Mouse (Mus musculus): ENCODE measurements around the gene Ccdc54.
A peak's percentile ranks its signal among the peaks of the same experiment; 100 is the strongest.

The Ccdc54 gene

GRCm38 (mm10) chr16:50591054-50591453 is at the start of gene Ccdc54:
TSS of gene Ccdc54 (minus strand) at chr16:50591154.
- no peak for DNase-seq

GRCm38 (mm10) chr16:50632585-50632984 is 41.6 kb upstream of the Ccdc54 start:
- no peak for DNase-seq

GRCm38 (mm10) chr16:50615569-50615968 is 24.6 kb upstream of the Ccdc54 start:
- no peak for DNase-seq

GRCm38 (mm10) chr16:50612944-50613343 is 22.0 kb upstream of the Ccdc54 start:
- no peak for DNase-seq

DNA sequence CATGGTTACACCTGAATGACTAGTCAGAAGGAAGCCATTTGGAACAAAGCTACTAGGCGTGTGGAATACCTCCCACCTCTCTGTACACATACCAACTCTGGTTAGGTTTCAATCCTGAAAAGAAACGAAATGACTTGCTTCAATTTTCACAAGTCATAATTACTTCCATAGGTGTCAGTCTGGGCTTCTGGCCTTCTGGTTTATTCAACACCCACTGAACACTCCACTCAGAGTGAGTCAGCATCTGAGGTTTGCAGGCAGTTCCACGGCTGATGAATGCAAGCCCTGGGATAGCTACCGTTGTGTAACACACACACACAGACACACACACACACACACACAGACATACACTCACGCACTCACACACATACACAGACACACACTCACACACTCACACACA is 19.6 kb upstream of the Ccdc54 start:
- DNase-seq = no peak

GRCm38 (mm10) chr16:50607776-50608562 is 17.0 kb upstream of the Ccdc54 start:
- DNase-seq = no peak

- no peak for DNase-seq
These were observed 13.9 kb upstream of the Ccdc54 start for GRCm38 (mm10) chr16:50604826-50605225.

DNA sequence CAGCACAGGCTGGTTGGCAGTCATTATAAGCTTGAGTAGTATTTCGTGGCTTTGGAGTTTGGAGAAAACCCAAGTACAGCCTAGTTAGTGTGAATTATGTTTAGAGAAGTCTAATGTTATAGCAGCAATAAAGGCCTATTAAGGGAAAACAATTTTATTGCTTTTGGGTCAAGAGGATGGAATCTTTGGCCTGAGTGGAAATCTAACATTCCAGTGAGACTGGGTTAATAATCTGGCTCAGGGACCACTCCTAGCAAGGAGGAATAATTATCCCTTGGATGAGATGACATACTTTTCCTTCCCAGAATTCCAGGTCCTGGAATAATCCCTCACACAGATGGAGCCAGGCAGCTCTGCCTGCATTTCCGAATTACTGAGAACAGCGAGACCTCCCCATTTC is 11.0 kb upstream of the Ccdc54 start:
- no peak for DNase-seq

DNA sequence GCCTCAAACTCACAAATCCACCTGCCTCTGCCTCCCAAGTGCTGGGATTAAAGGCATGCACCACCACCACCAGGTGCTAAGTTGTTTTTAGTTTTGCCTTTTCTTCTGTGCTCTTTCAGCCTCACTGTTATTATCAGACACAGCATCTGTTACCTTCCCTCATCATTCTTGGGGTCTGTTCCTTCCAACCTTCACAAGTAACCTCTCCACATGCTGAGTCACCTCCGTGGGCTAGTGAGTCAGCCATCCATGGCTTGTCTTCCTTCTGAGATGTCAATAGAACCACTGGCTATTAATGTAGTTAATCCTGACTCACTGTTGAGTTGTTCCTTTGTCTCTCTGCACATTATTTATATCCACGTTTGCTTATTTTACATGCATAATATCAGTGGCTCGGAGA is 9.7 kb upstream of the Ccdc54 start:
- DNase-seq = no peak

- DNase-seq = no peak
These were observed 5.7 kb upstream of the Ccdc54 start for GRCm38 (mm10) chr16:50596679-50597078.

- DNase-seq = no peak
These were observed 5.2 kb upstream of the Ccdc54 start for GRCm38 (mm10) chr16:50596171-50596570.

DNA sequence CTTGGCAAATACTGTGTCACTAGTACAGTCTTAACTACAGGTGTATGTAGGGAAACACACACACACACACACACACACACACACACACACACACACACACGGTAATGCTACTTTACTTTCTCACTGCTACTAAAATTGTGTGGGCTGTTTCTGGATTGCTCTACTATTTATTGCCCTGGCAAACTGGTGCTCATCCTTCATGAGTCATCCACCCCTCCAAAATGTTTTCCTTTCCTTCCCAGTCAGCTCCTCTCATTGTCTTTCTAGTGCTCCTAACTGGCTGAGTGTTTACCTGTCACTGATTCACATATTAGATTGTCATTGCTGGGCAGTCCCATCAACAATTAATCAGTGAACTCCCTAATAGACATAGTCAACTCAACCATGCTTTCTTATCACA is 3.9 kb upstream of the Ccdc54 start:
- no peak for DNase-seq

GRCm38 (mm10) chr16:50593361-50593760 is 2.4 kb upstream of the Ccdc54 start:
- DNase-seq = no peak

DNA sequence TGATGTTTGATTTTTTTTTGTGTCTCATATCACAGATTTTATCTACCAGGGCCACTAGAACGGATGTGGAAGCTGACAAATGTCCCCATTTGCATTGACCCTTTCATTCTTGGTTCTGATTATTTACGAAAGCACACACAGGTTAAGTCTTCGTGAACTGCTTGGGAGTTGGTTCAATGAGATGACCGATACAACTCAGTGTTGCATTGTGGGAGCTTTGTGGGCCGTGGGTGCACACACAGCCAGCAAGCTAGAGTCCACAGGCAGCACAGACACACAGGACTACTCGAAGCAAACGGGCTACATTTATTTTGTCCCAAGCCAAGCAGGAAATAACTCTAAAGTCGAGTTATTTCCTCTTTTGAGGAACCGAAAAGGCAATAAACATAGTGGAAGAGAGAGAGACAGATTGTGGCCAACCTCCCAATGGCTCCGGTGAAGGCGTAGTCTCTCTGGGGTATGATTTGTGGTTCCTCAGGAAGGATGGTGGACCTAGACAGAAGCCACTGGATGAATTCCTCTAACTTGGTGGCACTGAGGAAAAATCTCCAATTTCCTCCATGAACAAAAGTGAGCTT is 1.3 kb downstream of the Ccdc54 start:
- no peak for DNase-seq

- no peak for DNase-seq
These were observed 2.8 kb downstream of the Ccdc54 start for GRCm38 (mm10) chr16:50588191-50588590.

DNA sequence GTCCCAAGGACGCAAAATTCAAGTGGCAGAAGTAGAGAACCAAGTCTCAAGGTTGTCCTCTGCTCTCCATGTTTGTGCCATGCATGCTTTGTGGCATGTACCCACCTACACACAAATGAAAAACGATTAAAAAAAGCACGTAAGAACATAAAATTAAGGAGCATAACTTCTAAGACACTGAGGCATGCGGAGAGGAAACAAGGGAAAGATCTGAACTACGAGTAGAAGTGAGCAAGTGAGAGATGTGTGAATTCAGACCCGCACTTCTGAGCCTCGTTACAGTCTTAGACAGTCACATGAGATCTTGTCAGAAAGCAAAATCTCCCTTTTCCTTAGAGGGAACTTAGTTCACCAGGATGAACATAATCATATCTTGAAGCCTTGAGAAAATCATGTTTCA is 3.8 kb downstream of the Ccdc54 start:
- no peak for DNase-seq

GRCm38 (mm10) chr16:50578361-50578760 is 12.6 kb downstream of the Ccdc54 start:
- no peak for DNase-seq

DNA sequence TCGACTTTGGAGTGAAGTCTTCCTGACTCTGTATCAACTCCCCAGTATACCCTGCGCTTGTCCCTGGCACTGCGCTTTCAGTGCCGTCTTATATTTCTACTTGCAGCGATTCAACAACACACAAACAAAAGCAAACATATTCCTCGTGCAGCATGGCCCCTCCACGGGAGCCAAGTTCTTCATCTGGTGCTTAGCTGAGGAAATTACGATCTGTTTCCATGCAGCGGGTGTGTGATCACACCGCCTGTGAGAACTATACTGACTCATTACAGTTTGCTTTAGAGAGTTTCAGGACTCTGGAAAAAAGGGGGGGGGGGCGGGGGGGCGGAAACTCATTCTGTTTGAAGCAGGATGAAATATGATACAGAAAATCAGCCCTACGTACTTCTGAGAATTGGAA is 18.4 kb downstream of the Ccdc54 start:
- no peak for DNase-seq

GRCm38 (mm10) chr16:50559163-50559771 is 31.7 kb downstream of the Ccdc54 start:
- no peak for DNase-seq

- DNase-seq = no peak
These were observed 37.1 kb downstream of the Ccdc54 start for GRCm38 (mm10) chr16:50553828-50554227.

- peak in 1 of 2 experiments; percentile 6 for DNase-seq
These were observed 39.0 kb downstream of the Ccdc54 start for GRCm38 (mm10) chr16:50551871-50552528.

GRCm38 (mm10) chr16:50550927-50551326 is 40.0 kb downstream of the Ccdc54 start:
- DNase-seq = no peak

- no peak for DNase-seq
These were observed 48.2 kb downstream of the Ccdc54 start for GRCm38 (mm10) chr16:50542554-50543333.
